Mouse (Mus musculus) megakaryocyte-erythroid progenitor cell, adult 5 weeks (primary cell): ENCODE data around the gene 4930535I16Rik. TPM values are rescaled to one million over a fixed set of nuclear protein-coding genes. Genes with fewer than 3 reads are reported as not detected.

Experiments
- polyA plus RNA-seq: library from polyadenylated mRNA; stranded (reverse); fragments of >175 nt; gene quantifications from 2 replicates; pipeline ENCODE4 v1.2.3, GENCODE M21; 2012

The 4930535I16Rik gene
- 0.39 and 0.45 TPM in 2 replicates for polyA plus RNA-seq

DNA sequence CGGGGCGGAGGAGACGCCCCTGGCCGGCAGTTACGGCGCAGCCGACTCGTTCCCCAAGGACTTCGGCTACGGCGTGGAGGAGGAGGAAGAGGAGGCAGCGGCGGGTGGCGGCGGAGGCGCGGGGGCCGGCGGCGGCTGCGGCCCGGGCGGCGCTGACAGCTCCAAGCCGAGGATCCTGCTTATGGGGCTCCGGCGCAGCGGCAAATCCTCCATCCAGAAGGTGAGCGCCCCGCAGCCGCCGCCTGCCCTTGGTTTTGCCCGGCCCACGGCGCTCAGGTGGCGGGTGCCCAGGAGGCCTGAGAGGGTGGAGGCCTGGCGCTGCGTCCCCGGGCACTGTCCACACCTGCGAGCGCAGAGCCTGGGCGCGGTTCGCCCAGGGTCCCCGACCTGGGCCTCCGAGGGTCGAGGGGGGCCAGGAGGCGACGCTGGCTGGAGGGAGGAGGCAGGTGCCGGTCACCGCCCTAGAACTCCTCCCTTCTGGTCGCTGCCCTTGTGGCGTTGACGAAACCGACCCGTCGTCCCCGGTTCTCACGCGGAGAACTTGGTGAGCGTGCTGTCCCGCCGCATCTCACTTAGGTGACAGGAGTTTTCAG, at the start of gene 4930535I16Rik:
Gene 4930535I16Rik (minus strand): TSS at position 475 of the 593 bp plus-strand sequence.

DNA sequence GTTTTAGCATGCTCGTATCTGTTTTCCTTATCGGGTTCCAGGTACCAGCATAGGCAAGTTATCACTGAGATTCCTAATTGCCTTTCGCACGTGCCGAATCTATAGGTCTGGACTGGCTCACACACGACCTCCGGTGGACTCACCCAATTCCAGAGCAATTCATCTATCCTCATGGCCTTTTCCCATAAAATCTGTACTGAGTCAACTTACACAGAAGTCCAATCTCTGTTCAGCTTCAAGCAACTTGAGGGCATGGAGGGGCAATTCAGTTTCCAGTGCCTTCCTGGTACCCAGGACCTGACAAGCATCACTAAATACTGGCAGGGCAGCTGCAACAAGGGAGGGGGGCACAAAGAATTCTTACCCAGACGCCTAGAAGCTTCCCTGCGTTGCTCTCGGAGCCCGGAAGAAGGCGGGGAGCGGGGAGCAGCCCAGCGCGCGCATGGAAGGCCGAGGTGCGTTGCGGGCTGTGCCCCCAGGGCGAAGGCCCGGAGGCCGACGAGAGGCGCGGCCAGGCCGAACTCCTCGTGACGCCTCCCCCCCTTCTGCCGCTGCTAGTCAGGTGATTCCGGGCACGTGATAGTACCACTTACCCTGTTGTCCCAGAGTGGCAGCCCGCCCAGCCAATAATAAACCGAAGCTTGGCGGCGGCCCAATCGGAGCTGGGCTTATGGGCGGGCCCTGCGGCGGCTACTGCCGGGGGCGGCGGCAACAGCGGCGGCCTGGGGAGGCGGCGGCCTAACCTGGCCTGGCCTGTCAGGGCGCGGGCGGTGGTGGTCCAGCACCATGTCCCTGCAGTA, 874 bp downstream of the 4930535I16Rik start, which contains the start of gene Rragc:
Gene Rragc (plus strand): TSS at position 699 of the 800 bp plus-strand sequence.

DNA sequence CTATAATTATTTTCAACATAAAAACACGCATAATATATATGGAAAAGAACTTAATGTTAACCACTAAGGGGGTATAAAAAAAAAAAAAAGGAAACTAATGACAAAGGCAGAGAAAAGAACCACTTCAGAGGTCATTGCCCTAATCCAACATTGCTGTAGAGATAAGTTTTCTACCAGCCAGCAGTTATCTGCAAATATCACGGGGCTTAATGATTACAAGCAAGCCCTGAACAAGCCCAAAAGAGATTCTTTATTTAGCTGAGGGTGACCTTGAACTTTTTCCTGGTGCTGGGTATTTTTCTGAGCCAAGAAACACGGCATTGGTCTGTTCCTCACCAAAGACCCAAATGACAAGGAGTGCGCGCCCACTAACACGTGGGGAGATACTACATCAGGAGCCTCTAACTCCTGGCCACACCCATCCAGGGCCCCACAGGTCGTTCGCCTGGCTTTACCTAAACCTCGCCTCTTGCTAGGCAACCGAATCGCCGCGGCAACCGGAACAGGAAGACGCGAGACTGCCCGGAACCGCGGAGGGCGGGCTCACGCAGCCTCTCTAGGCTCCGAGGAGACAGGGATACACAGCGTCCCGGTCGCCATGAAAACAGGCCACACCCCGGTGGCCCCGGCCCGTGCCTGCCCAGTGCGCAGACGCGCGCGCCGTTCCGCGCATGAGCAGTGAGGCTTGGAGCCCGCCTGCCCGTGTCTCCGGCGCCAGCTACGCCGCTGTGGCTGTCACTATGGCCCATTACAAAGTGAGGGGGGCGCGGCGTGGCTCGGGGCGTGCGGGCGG, 13.3 kb downstream of the 4930535I16Rik start, which contains the start of gene Mycbp:
Gene Mycbp (plus strand): TSS at position 500 of the 793 bp plus-strand sequence.

Other genes starting within 250 kb of the 4930535I16Rik start
- gene Macf1, start 233.7 kb downstream of the 4930535I16Rik start, polyA plus RNA-seq = 39.5 and 56.9 TPM in 2 replicates
- 54.3 and 55.5 TPM in 2 replicates for gene Ndufs5, start 199.8 kb downstream of the 4930535I16Rik start, polyA plus RNA-seq
- gene Akirin1, start 167.7 kb downstream of the 4930535I16Rik start, polyA plus RNA-seq = 159 and 162 TPM in 2 replicates
- not detected in 2 replicates for gene Rhbdl2, start 130.1 kb downstream of the 4930535I16Rik start, polyA plus RNA-seq
- not detected in 2 replicates for gene 4933427I04Rik, start 58.3 kb downstream of the 4930535I16Rik start, polyA plus RNA-seq
- 28.5 and 35.2 TPM in 2 replicates for gene Mycbp, start 13.2 kb downstream of the 4930535I16Rik start, polyA plus RNA-seq
- gene Rragc, start 576 bp downstream of the 4930535I16Rik start, polyA plus RNA-seq = 12.1 and 13.8 TPM in 2 replicates